Mouse (Mus musculus) C2C12 (cell line): ENCODE results near the gene F13a1.

Experiments
- CEBPB ChIP-seq: IDR thresholded peaks from one replicate; pipeline ENCODE4 v1.6.1; 2011; ENCODE audit warnings: low read depth, mild to moderate bottlenecking, control low read depth, moderate library complexity
- CTCF ChIP-seq: IDR thresholded peaks from one replicate; pipeline ENCODE4 v1.5.1; 2011; ENCODE audit not compliant: control insufficient read depth, insufficient read depth, insufficient read length
- MYOD1 ChIP-seq: IDR thresholded peaks from one replicate; pipeline ENCODE4 v1.6.1; 2011; ENCODE audit warnings: low read depth; ENCODE audit not compliant: control insufficient read depth, insufficient read length
- USF1 ChIP-seq: IDR thresholded peaks from one replicate; pipeline ENCODE4 v1.6.1; 2011; ENCODE audit warnings: low read depth, mild to moderate bottlenecking, control low read depth, moderate library complexity

DNA sequence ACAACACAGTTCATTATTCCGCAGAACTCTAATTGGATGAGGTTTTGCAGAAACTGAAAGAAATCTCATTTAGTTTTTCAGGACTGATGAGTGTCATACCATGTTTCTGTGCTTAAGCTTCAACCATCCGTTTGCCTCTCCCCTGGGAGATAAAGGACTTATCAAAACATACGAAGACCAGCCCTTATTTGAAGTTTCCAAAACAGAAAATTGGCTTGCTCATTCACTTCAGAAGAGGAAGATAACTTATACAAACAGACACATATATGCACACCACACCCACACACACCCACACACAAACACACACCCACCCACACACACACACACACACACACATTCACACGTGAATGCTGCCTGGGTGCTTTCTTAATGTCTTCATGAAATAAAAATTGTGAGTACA, 20.8 kb upstream of the F13a1 start:
- TF ChIP-seq MYOD1: no peak
- TF ChIP-seq CEBPB: no peak
- TF ChIP-seq CTCF: no peak
- TF ChIP-seq USF1: no peak
